Mouse (Mus musculus) cortical plate, adult 2 months (tissue): ENCODE data around the gene Cfap77.

ENCODE experiments used
- CTCF ChIP-seq: fragments of 200-500 bp; IDR thresholded peaks from 2 replicates; pipeline ENCODE4 v1.5.1; 2011; ENCODE audit warnings: mild to moderate bottlenecking, control low read depth, low read length; ENCODE audit not compliant: insufficient read depth; ENCODE audit errors: extremely low read depth
- POLR2A ChIP-seq: fragments of 200-500 bp; IDR thresholded peaks from 2 replicates; pipeline ENCODE4 v1.6.1; 2011; ENCODE audit warnings: mild to moderate bottlenecking, low read length, control low read depth; ENCODE audit not compliant: insufficient read depth; ENCODE audit errors: extremely low read depth

GRCm38 (mm10) chr2:28997161-28997834, 57.6 kb downstream of the Cfap77 start:
- TF ChIP-seq POLR2A (no peak), CTCF (no peak)
